Mouse (Mus musculus) right cerebral cortex, adult 2 months (tissue): Measurements from ENCODE around the gene Brca2.
A peak's percentile ranks its signal among the peaks of the same experiment; 100 is the strongest.

Source experiments
- DNase-seq, 2 experiments: peaks; one replicate each; pipeline ENCODE4 v3.0.0; 2021 to 2022; ENCODE audit warnings: low spot score in 2 of 2

The Brca2 gene

GRCm38 (mm10) chr5:150564426-150564825, 42.0 kb downstream of the Brca2 start:
- DNase-seq: no peak

- DNase-seq: peak; percentile 62 to 71
These were observed 43.8 kb downstream of the Brca2 start for GRCm38 (mm10) chr5:150566226-150566625.

- DNase-seq: no peak
These were observed 44.5 kb downstream of the Brca2 start for GRCm38 (mm10) chr5:150566971-150567370.

GRCm38 (mm10) chr5:150570496-150571219, 48.2 kb downstream of the Brca2 start:
- DNase-seq: no peak

- no peak for DNase-seq
These were observed 52.0 kb downstream of the Brca2 start for GRCm38 (mm10) chr5:150574403-150574802.

- no peak for DNase-seq
These were observed 52.5 kb downstream of the Brca2 start for GRCm38 (mm10) chr5:150574885-150575284.

- no peak for DNase-seq
These were observed 54.4 kb downstream of the Brca2 start for GRCm38 (mm10) chr5:150576832-150577231.

- DNase-seq: no peak
These were observed 56.3 kb downstream of the Brca2 start for GRCm38 (mm10) chr5:150578613-150579171.

GRCm38 (mm10) chr5:150581180-150581579, 58.8 kb downstream of the Brca2 start:
- DNase-seq: no peak

GRCm38 (mm10) chr5:150583181-150583580, 60.8 kb downstream of the Brca2 start:
- DNase-seq: no peak

GRCm38 (mm10) chr5:150583622-150584336, 61.3 kb downstream of the Brca2 start:
- DNase-seq: no peak

- no peak for DNase-seq
These were observed 61.9 kb downstream of the Brca2 start for GRCm38 (mm10) chr5:150584337-150584729.

- DNase-seq: no peak
These were observed 67.5 kb downstream of the Brca2 start for GRCm38 (mm10) chr5:150589945-150590344.

- peak in 1 of 2 experiments; percentile 7 for DNase-seq
These were observed 69.9 kb downstream of the Brca2 start for GRCm38 (mm10) chr5:150592186-150592903.

GRCm38 (mm10) chr5:150592904-150593755, 70.7 kb downstream of the Brca2 start:
- peak; percentile 58 to 64 for DNase-seq

GRCm38 (mm10) chr5:150593756-150594648, 71.6 kb downstream of the Brca2 start:
- peak; percentile 55 to 67 for DNase-seq

- peak in 1 of 2 experiments; percentile 47 for DNase-seq
These were observed 72.4 kb downstream of the Brca2 start for GRCm38 (mm10) chr5:150594649-150595339.

GRCm38 (mm10) chr5:150595366-150596016, 73.1 kb downstream of the Brca2 start:
- DNase-seq: no peak

GRCm38 (mm10) chr5:150597088-150597487, 74.7 kb downstream of the Brca2 start, which contains the start of gene N4bp2l1:
Gene N4bp2l1 (minus strand): TSS chr5:150597188.
- no peak for DNase-seq
